Mouse (Mus musculus) layer of hippocampus, adult 2 months (tissue): ENCODE measurements around the gene Adcy7. TPM values are rescaled to one million over a fixed set of nuclear protein-coding genes. Genes with fewer than 3 reads are reported as not detected.

Experiments used
- DNase-seq, 2 experiments: peaks; one replicate each; pipeline ENCODE4 v3.0.0; 2022; ENCODE audit warnings: low spot score in 2 of 2
- H3K27ac ChIP-seq: fragments of 200-600 bp; 2 replicates; pipeline ENCODE4 v1.8.1; 2022
- H3K4me3 ChIP-seq: fragments of 200-600 bp; 2 replicates; pipeline ENCODE4 v1.8.1; 2022; ENCODE audit warnings: mild to moderate bottlenecking
- CTCF ChIP-seq: fragments of 200-600 bp; conservative IDR thresholded peaks from 2 replicates; pipeline ENCODE4 v1.8.1; 2022; ENCODE audit warnings: antibody characterized with exemption, mild to moderate bottlenecking, moderate library complexity
- total RNA-seq, 2 experiments: library from RNA; stranded (reverse); gene quantifications; 2 replicates each; pipeline ENCODE4 v1.2.3; 2021

Gene Adcy7
- total RNA-seq, 2 experiments from 2014 or later = 2.1 to 2.6 TPM

DNA sequence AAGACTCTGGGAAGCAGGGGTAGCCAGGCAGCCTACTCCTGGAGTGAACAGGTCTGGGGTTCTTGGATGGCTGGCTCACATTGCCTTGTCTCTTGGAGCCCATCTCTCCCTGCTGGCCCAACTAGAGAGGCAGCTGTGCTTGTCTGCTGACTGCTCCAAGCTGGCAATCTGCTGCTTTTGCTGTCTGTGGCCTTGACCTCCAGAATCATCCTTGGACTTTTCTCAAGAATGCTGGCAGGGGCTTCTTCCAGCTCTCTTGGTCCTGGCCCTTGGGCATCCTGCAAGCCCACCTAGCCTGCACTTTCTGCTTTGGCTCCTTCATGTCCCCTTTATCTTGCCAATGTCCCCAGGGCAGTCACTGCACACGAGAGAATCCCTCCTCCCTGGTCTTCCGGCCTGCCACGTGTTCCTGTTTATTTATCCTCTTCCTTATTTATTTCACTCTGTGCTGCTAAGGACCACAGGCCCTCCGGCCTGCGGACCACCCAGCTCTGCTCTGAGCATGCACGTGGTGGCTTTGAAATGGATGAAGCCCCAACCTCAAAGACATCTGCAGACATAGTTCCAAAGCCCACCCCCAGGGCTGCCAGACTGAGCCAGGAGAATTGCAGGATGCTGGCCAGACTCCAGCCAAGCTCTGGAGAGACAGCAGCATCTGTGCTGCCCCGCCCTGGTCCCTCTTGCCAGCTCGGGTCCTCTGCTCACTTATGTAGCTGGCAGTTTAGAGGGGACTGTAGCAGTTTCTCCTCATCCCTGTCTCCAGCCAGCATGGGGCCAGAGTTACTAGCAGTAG lies 44.1 kb downstream of the Adcy7 start:
- TF ChIP-seq CTCF = no peak
- Histone ChIP-seq H3K4me3 (no peak overlapping the region), H3K27ac (no peak overlapping the region)
- no peak for DNase-seq

DNA sequence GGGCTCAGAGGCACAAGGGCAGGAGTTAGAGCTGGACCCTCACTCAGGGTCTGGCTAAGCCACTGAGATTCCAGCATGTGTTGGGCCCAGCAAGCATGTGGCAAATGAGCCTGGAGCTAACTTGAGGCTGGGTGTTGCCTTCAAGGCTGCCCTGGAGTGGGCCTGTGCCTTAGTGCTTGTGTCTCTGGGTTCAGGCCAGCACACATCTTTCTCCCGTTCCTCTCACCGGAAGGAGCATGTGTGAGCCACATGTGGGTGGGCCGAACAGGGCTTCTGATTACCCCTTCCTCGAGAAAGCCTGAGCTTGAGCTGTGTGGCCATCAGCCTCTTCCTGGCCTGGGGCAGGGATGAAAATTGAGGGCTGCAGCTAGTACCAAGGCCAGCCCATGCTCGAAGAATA lies 45.1 kb downstream of the Adcy7 start:
- no peak for DNase-seq
- H3K4me3 ChIP-seq = no peak overlapping the region
- no peak for TF ChIP-seq CTCF
- no peak overlapping the region for H3K27ac ChIP-seq

DNA sequence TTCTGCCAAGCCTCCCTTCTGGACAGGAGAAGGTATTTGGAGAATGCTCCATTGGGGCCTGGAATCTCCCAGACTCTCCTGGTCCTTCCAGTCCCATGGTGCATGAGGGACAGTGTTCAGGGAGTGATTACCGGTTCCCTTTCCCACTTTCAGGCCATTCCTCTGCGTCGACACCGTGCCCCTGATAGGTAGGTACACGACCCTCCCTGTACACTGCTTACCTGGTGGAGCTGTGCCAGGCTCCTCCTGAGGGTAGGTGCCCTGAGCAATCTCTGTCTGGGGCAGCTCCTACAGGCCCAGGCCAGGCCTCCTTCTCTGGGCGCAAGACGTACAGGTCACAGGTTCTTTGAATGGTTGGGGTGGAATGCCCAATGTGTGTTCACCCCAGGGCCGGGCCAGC lies 45.9 kb downstream of the Adcy7 start:
- Histone ChIP-seq H3K4me3 (no peak overlapping the region), H3K27ac (no peak overlapping the region)
- TF ChIP-seq CTCF = no peak
- no peak for DNase-seq

GRCm38 (mm10) chr8:88320134-88320533 lies 47.9 kb downstream of the Adcy7 start:
- H3K27ac ChIP-seq = no peak overlapping the region
- no peak for DNase-seq
- TF ChIP-seq CTCF = no peak
- no peak overlapping the region for H3K4me3 ChIP-seq

GRCm38 (mm10) chr8:88321387-88321786 lies 49.2 kb downstream of the Adcy7 start:
- DNase-seq = no peak
- Histone ChIP-seq H3K4me3 (no peak overlapping the region), H3K27ac (no peak overlapping the region)
- TF ChIP-seq CTCF = no peak

DNA sequence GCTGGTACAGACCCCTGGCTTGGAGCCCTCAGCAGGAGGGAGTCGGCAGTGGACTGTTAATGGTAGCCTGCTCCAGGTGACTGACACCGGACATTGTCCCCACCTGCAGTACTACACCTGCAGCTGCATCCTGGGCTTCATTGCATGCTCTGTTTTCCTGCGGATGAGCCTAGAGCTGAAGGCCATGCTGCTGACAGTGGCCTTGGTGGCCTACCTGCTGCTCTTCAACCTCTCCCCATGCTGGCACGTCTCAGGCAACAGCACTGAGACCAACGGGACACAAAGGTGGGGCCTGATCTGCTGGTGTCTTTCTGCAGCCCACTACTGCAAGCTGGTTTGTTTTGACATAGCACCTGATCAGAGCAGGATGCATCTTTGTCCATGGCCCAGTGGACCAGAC lies 51.3 kb downstream of the Adcy7 start:
- TF ChIP-seq CTCF = no peak
- H3K27ac ChIP-seq = no peak overlapping the region
- H3K4me3 ChIP-seq = no peak overlapping the region
- no peak for DNase-seq

DNA sequence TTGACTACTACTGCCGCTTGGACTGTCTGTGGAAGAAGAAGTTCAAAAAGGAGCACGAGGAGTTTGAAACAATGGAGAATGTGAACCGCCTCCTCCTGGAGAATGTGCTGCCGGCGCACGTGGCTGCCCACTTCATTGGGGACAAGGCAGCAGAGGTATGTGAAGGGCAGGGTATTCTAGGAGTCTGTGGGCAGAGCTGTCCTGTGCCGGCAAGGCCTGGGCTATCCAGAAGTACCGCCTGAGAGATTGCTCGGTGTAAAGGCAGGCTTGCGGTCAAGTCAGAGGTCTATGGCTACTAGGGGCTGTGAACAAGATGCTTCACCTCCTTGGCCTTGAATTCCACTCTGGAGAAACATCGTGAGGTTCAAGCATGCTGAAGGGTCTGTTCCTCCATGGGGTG lies 52.6 kb downstream of the Adcy7 start:
- Histone ChIP-seq H3K4me3 (no peak overlapping the region), H3K27ac (no peak overlapping the region)
- DNase-seq = no peak
- TF ChIP-seq CTCF = no peak

GRCm38 (mm10) chr8:88325251-88325650 lies 53.0 kb downstream of the Adcy7 start:
- no peak for TF ChIP-seq CTCF
- Histone ChIP-seq H3K4me3 (no peak overlapping the region), H3K27ac (no peak overlapping the region)
- no peak for DNase-seq

DNA sequence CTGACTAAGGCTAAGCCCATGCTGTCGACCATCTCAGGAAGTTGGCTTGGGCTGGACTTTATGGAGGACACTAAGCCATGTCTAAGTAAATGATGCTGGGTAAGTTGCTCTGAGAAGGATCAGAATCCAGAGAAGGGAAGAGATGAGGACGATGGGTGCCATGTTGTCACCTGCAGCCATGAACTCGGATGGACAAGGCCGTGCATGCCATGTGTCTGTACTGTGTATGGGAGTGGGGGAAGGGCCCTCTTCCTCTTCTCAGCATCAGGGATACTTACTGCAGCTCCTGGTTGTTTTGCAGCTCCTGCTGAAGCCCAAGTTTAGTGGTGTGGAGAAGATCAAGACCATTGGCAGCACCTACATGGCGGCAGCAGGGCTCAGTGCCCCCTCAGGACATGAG lies 53.6 kb downstream of the Adcy7 start:
- H3K4me3 ChIP-seq = no peak overlapping the region
- H3K27ac ChIP-seq = no peak overlapping the region
- no peak for TF ChIP-seq CTCF
- DNase-seq = no peak

- no peak for DNase-seq
- no peak for TF ChIP-seq CTCF
- no peak overlapping the region for H3K27ac ChIP-seq
- H3K4me3 ChIP-seq = no peak overlapping the region
These were observed 54.1 kb downstream of the Adcy7 start for GRCm38 (mm10) chr8:88326328-88326727.

- no peak overlapping the region for H3K27ac ChIP-seq
- no peak for TF ChIP-seq CTCF
- no peak overlapping the region for H3K4me3 ChIP-seq
- no peak for DNase-seq
These were observed 56.5 kb downstream of the Adcy7 start for GRCm38 (mm10) chr8:88328689-88329088.

DNA sequence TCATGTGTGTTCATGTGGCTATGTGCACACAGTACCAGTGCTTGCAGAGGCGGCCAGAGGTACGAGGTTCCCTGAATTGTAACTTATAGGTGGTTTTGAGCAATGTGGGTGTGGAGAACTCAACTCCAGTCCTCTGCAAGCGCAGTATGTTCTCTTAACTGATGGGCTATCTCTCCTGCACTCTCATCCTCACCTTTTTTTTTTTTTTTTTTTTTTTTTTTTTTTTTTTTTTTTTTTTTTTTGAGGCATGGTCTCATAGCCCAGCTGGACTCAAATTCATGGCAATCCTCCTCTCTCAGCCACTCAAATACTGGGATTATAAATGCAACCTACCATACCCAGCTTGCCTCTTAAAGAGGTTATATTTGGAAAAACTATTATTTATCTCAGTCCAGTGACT lies 58.6 kb downstream of the Adcy7 start:
- DNase-seq = no peak
- H3K27ac ChIP-seq = no peak overlapping the region
- H3K4me3 ChIP-seq = no peak overlapping the region
- no peak for TF ChIP-seq CTCF

GRCm38 (mm10) chr8:88334384-88334783 lies 62.2 kb downstream of the Adcy7 start:
- Histone ChIP-seq H3K27ac (no peak overlapping the region), H3K4me3 (no peak overlapping the region)
- DNase-seq = no peak
- TF ChIP-seq CTCF = no peak

DNA sequence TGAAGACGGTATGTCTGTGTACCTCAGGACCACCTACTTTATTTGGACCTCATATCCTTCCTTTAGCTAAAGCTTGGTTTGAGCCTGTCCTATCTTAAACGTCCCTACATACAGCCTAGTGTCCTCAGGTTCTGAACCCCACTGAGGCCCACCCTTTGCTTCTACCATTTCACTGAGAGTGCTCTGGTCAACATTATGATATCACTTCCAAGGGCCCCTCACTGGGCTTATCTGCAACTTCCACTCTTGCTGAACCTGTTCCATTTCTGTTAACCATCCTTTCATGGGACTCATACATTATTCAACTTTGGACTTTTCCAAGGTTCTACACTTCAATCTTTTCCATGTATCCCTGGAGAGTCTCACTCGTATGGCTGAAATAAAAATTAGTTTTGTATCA lies 62.8 kb downstream of the Adcy7 start:
- DNase-seq = no peak
- no peak overlapping the region for H3K27ac ChIP-seq

More for the DNA sequence above, 62.8 kb downstream of the Adcy7 start:
- TF ChIP-seq CTCF = no peak
- H3K4me3 ChIP-seq = no peak overlapping the region
